Mouse (Mus musculus) midbrain, embryonic 13.5 days (tissue): ENCODE measurements around the gene Kif24. TPM values are rescaled to one million over a fixed set of nuclear protein-coding genes. Genes with fewer than 3 reads are reported as not detected.
A peak's percentile ranks its signal among the peaks of the same experiment; 100 is the strongest.

Source experiments
- ATAC-seq: fragments of 200-750 bp; cut with Nextera tagmentation; 2 replicates; pipeline ENCODE4 v1.8.0; 2017; ENCODE audit warnings: mild to moderate bottlenecking, moderate TSS enrichment, moderate library complexity
- H3K27ac ChIP-seq: fragments of 300-500 bp; sonication (generic); 2 replicates; pipeline ENCODE4 v1.5.1; 2015; ENCODE audit warnings: inconsistent platforms, mild to moderate bottlenecking, moderate library complexity
- H3K27me3 ChIP-seq: fragments of 300-500 bp; sonication (generic); 2 replicates; pipeline ENCODE4 v1.6.1; 2015; ENCODE audit warnings: mild to moderate bottlenecking, inconsistent platforms
- H3K36me3 ChIP-seq: fragments of 300-500 bp; sonication (generic); 2 replicates; pipeline ENCODE4 v1.6.1; 2015; ENCODE audit warnings: mild to moderate bottlenecking, inconsistent platforms
- H3K4me1 ChIP-seq: fragments of 300-500 bp; sonication (generic); replicated peaks from 2 replicates; pipeline ENCODE4 v1.6.1; 2015; ENCODE audit warnings: inconsistent platforms
- H3K4me2 ChIP-seq: fragments of 300-500 bp; sonication (generic); replicated peaks from 2 replicates; pipeline ENCODE4 v1.6.1; 2015; ENCODE audit warnings: moderate library complexity, mild to moderate bottlenecking, inconsistent platforms
- H3K4me3 ChIP-seq: fragments of 300-500 bp; sonication (generic); replicated peaks from 2 replicates; pipeline ENCODE4 v1.5.1; 2015; ENCODE audit warnings: mild to moderate bottlenecking, inconsistent platforms
- H3K9ac ChIP-seq: fragments of 300-500 bp; sonication (generic); replicated peaks from 2 replicates; pipeline ENCODE4 v1.6.1; 2015; ENCODE audit warnings: mild to moderate bottlenecking, inconsistent platforms
- H3K9me3 ChIP-seq: fragments of 300-500 bp; sonication (generic); 2 replicates; pipeline ENCODE4 v1.6.1; 2016; ENCODE audit warnings: mild to moderate bottlenecking, inconsistent platforms
- WGBS: fragments of 180-500 bp; shearing (Covaris S2); methylation state at CpG from one replicate; pipeline ENCODE4 v1.1.7; 2015; 5-methylcytosine and 5-hydroxymethylcytosine counted together
- polyA plus RNA-seq: library from polyadenylated mRNA; unstranded; fragments of >200 nt; fragmentation: Nextera tagmentation; extraction: Ambion mirVana; gene quantifications from 2 replicates; pipeline ENCODE4 v1.2.1, GENCODE M21; 2015

Gene Kif24
- polyA plus RNA-seq, 1 experiment from 2014 or later = 6.3 TPM

DNA sequence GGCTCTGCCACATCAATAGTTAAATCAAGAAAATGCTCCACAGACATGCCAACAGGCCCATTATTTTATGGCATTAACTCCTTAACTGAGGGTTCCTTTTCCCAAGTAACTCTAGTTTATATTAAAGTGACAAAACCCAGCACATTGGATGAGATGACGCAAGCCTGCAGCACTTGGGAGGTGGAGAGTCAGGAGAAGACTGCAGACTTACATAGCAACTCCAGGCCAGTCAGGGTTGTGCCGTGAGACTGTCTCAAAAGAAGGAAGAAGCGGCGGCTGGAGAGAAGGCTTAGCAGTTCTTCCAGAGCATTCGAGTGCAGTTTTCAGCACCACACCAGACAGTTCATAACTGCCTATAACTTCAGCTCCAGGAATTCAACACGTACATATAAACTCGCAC is 105.3 kb downstream of the Kif24 start:
- ATAC-seq = no peak
- 0 out of 2 replicates have a peak, but pooled peaks cover 4% of the 10 kb centered on the region for H3K4me1 ChIP-seq
- 95% methylated on average over 7 of the region's 7 CpGs for WGBS
- H3K9ac ChIP-seq = no peak overlapping the region
- peaks cover 8% of the 10 kb centered on the region; the same call in 1 of the 2 replicates for H3K36me3 ChIP-seq
- no peak overlapping the region for H3K4me3 ChIP-seq
- H3K9me3 ChIP-seq = no peaks in the 10 kb centered on the region
- H3K4me2 ChIP-seq = no peak overlapping the region
- H3K27ac ChIP-seq = no peak overlapping the region
- no peaks in the 10 kb centered on the region for H3K27me3 ChIP-seq

DNA sequence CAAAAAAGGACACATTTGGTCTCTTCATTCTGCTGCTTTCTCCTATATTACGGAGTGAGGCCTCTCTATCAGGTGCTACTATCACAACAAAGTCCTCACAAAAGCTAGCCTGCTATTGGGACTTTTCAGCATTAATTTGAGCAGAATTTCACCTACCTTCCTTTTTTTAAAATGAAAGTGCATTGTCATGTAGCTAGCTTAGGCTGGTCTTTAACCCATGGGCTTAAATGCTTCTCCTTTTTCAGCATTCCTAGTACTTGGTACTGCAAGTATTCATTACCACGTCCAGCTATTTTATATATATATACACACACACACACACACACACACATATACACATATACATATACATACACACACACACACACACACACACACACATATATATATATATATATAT is 106.0 kb downstream of the Kif24 start:
- no peak overlapping the region for H3K4me2 ChIP-seq
- H3K27ac ChIP-seq = no peak overlapping the region
- no peaks in the 10 kb centered on the region for H3K9me3 ChIP-seq
- no peaks in the 10 kb centered on the region for H3K27me3 ChIP-seq
- H3K4me3 ChIP-seq = no peak overlapping the region
- 87% methylated on average over 2 of the region's 2 CpGs for WGBS
- no peak for ATAC-seq
- H3K4me1 ChIP-seq = 0 out of 2 replicates have a peak, but pooled peaks cover 4% of the 10 kb centered on the region
- no peak overlapping the region for H3K9ac ChIP-seq
- H3K36me3 ChIP-seq = peaks cover 8% of the 10 kb centered on the region; the same call in 1 of the 2 replicates

DNA sequence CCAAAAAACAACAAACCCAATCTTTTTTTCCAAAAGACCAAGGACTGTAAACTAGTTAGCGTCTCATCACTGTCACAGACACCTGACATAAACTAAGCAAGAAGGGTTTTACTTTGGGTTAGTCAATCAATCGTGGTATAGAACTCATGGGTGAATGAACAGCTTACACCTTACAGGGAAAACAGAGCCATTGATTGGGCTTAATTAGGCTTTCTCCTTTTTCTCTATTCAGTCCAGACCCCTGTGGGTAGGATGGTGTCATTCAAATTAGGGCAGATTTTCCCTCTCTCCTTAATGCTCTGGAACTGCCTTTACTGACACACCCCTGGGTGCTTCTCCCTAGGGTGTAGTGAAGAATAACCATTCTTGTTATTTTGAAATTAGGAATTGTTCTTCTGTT is 107.5 kb downstream of the Kif24 start:
- peaks cover 16% of the 10 kb centered on the region for H3K36me3 ChIP-seq
- H3K27ac ChIP-seq = no peak overlapping the region
- H3K4me1 ChIP-seq = 0 out of 2 replicates have a peak, but pooled peaks cover 4% of the 10 kb centered on the region
- WGBS = 39% methylated on average over 2 of the region's 2 CpGs
- ATAC-seq = no peak
- H3K4me2 ChIP-seq = no peak overlapping the region
- H3K9me3 ChIP-seq = no peaks in the 10 kb centered on the region
- no peaks in the 10 kb centered on the region for H3K27me3 ChIP-seq
- H3K4me3 ChIP-seq = no peak overlapping the region
- H3K9ac ChIP-seq = no peak overlapping the region

DNA sequence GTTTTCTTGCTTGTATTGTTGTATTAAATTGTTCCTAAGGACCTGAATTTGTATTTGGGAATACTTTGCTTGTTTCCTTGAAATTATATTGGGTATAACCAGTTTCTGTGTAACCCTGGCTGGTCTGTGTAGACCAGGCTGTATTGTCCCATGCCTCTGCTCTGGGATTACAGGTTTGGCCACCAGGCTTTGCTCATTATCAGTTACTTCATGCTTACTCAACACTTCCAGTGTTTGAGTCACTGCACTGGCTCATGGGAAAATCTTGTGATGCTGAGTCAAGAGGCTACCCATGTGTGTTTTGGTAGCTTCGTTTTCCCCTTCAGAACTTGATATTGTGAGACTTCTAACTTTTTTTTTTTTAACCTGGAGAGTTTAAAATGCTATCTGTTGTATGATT is 111.4 kb downstream of the Kif24 start:
- 95% methylated on average over 1 of the region's 1 CpGs for WGBS
- Histone ChIP-seq H3K27ac (no peak overlapping the region), H3K27me3 (no peaks in the 10 kb centered on the region), H3K36me3 (peaks cover 17% of the 10 kb centered on the region), H3K9me3 (no peaks in the 10 kb centered on the region), H3K4me2 (no peak overlapping the region), H3K4me1 (peaks cover 12% of the 10 kb centered on the region), H3K4me3 (no peak overlapping the region), H3K9ac (no peak overlapping the region)
- no peak for ATAC-seq

DNA sequence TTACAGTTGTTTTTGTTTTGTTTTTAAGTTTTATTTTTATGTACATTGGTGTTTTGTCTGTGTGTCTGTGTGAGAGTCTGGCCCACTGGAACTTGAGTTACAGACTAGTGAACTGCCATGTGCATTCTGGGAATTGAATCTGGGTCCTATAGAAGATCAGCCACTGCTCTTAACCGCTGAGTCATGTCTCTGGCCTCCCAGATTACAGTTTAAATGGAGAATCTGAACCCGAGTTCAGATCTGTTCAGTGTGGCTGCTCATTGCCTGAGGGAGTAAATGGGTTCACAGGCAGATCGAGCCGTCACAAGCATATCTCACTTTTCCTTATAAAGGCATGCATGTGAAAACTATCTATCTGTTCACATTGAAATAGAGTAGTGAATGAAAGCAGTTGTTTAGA is 111.9 kb downstream of the Kif24 start:
- 97% methylated on average over 4 of the region's 4 CpGs for WGBS
- no peak overlapping the region for H3K4me3 ChIP-seq
- H3K9ac ChIP-seq = no peak overlapping the region
- no peaks in the 10 kb centered on the region for H3K9me3 ChIP-seq
- H3K27ac ChIP-seq = no peak overlapping the region
- H3K36me3 ChIP-seq = peaks cover 17% of the 10 kb centered on the region
- H3K4me1 ChIP-seq = peaks cover 17% of the 10 kb centered on the region
- ATAC-seq = no peak
- no peaks in the 10 kb centered on the region for H3K27me3 ChIP-seq
- H3K4me2 ChIP-seq = no peak overlapping the region

DNA sequence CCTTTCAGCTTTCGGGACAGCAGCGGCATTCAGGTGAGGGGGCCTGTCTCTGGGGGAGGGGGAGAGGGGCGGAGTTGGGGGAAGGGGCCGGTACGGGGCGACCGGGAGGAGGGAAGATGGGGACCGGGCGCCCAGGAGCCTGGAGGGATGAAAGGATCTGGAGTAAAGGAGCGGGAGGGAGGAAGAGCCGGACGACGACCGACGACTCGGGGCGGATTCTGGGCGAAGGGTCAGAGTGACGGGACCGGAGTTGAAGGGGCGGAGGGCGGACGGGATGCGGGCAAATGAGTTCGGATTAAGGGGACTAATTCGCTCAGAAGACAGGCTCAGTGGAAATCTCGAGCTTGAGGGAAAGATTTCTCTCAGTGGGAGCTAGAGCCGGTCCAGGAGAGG is 115.5 kb downstream of the Kif24 start:
- Histone ChIP-seq H3K36me3 (peaks cover 11% of the 10 kb centered on the region), H3K4me1 (peaks cover 14% of the 10 kb centered on the region), H3K9me3 (no peaks in the 10 kb centered on the region), H3K4me2 (peak overlapping the region; percentile 70), H3K27ac (peak overlapping the region; percentile 96), H3K9ac (peak overlapping the region; percentile 88), H3K27me3 (no peaks in the 10 kb centered on the region), H3K4me3 (peak overlapping the region; percentile 72)
- ATAC-seq = no peak
- WGBS = under 1% methylated on average over 28 of the region's 28 CpGs

DNA sequence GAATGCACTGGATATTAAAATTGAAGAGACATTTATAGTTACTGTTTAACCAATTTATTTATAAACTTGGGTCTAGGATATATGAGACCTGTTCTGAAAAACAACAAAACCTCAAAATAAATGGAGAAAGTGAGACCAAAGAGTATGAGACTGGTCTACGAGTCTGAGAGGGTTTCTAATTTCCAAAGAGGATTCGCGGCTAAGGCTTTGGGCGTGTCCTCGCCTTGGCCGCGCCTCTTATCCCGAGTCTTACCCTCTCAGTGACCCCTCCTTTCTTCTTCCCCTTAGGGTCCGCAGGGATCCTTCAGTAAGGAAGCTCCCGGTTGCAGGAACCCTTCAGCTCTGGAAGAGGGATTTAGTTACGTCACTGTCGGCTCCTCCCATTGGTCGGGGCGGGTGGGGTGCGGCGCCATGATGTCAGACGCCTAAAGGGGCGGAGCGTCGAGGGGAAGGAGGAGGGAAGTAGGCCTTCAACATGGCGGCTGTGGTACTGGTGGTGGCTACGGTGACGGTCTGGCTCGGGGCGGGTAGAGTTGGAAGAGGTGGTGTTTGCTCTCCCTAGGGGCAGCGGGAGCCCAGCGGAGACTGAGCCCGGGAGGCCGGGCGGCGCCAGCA is 116.0 kb downstream of the Kif24 start, which contains the start of gene Ubap1:
Gene Ubap1, plus strand, starts transcription at position 413 of the 615 bp plus-strand sequence.
- ATAC-seq = peak; percentile 97
- peaks cover 11% of the 10 kb centered on the region for H3K36me3 ChIP-seq
- H3K4me2 ChIP-seq = peak within 1 kb of the TSS; percentile 70
- no peaks in the 10 kb centered on the region for H3K9me3 ChIP-seq
- H3K27ac ChIP-seq = peak within 1 kb of the TSS; percentile 96
- H3K4me1 ChIP-seq = peaks cover 14% of the 10 kb centered on the region
- H3K27me3 ChIP-seq = no peaks in the 10 kb centered on the region
- WGBS = under 1% methylated on average over 31 of the region's 31 CpGs
- peak within 1 kb of the TSS; percentile 88 for H3K9ac ChIP-seq
- peak within 1 kb of the TSS; percentile 72 for H3K4me3 ChIP-seq

DNA sequence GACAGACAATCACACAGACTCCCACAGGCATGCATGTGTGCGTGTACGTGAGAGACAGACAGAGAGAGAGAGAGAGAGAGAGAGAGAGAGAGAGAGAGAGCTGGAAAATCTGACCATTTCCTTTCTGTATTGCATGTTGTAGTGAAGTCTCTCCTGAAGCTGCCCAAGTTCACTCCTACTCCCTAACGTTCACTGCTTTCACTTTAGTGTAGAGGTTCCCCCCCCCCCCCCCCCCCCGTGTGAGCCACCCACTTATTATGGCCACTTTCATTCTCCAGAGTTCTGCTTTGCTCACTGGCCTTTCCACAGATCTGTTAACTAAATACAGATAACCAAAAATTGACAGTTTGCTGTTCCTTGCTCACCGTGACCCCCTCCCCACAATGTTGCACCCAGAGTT is 116.8 kb downstream of the Kif24 start:
- H3K4me2 ChIP-seq = peak overlapping the region; percentile 37

DNA sequence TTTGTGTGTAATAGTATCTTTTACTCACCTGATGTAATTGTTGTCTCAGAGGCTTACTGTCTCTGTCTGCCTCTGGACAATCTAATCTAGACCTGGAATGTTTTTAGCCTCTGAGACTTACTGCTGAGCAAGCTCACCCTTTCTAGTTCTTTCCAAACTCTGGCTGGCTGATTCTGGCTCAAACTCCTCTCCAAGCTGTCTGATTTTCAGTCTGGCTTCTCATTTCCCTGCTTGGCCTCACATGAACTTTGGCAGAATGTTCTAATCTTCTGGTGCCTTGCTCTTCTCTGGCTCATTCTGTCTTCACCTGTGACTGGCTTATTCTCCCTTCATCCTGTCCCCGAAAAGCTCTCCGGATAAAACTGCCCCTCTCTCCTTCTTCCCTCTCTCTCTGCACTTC is 118.7 kb downstream of the Kif24 start:
- H3K4me3 ChIP-seq = no peak overlapping the region
- no peak overlapping the region for H3K27ac ChIP-seq
- peaks cover 14% of the 10 kb centered on the region for H3K4me1 ChIP-seq
- no peaks in the 10 kb centered on the region for H3K27me3 ChIP-seq
- no peak for ATAC-seq
- no peak overlapping the region for H3K4me2 ChIP-seq
- H3K9me3 ChIP-seq = no peaks in the 10 kb centered on the region
- no peaks in the 10 kb centered on the region for H3K36me3 ChIP-seq
- 68% methylated on average over 2 of the region's 2 CpGs for WGBS
- no peak overlapping the region for H3K9ac ChIP-seq

More for the DNA sequence above, 116.8 kb downstream of the Kif24 start:
- 52% methylated on average over 5 of the region's 5 CpGs for WGBS
- Histone ChIP-seq H3K9ac (peak overlapping the region; percentile 48), H3K4me1 (peaks cover 14% of the 10 kb centered on the region), H3K4me3 (peak overlapping the region; percentile 72), H3K27ac (no peak overlapping the region), H3K27me3 (no peaks in the 10 kb centered on the region), H3K9me3 (no peaks in the 10 kb centered on the region), H3K36me3 (peaks cover 10% of the 10 kb centered on the region)
- ATAC-seq = no peak

DNA sequence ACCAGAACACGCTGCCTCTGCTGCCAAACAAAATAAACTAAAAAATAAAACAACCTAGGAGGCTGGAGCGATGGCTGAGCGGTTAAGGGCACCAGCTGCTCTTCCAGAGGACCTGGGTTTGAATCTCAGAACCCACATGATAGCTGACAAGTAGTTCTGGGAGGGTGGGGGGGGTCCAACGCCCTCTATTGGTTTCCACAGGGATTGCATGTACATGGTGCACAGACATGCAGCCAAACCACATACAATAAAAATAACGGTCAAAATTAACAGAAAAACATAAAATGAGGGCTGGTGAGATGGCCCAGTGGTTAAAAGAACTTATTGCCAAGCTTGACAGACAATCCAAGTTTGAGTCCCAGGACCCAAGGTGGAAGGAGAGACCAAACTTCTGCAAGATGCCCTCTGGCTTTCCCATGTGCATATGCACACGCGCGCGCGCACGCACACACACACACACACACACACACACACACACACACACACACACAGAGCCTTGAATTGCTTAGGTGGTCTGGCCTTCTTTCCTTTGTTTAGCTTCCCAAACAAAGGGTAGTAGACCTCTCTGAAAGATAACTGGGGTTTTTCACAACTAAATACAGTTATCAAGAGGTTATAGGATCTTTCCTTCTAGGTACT is 123.7 kb downstream of the Kif24 start:
- Histone ChIP-seq H3K4me2 (no peak overlapping the region), H3K27ac (no peak overlapping the region), H3K27me3 (no peaks in the 10 kb centered on the region), H3K9me3 (no peaks in the 10 kb centered on the region), H3K4me3 (no peak overlapping the region), H3K36me3 (no peaks in the 10 kb centered on the region), H3K9ac (no peak overlapping the region), H3K4me1 (no peaks in the 10 kb centered on the region)
- WGBS = 83% methylated on average over 11 of the region's 11 CpGs
- ATAC-seq = no peak
